Mouse (Mus musculus) mesoderm, embryonic 11.5 days (tissue): Measurements from ENCODE around the gene Slc8a2.
A peak's percentile ranks its signal among the peaks of the same experiment; 100 is the strongest.

Experiments
- DNase-seq: peaks from one replicate; pipeline ENCODE4 v3.0.0-alpha.2; 2012; ENCODE audit warnings: low read depth, low spot score

Slc8a2 gene

GRCm38 (mm10) chr7:16162036-16162435, 32.4 kb downstream of the Slc8a2 start:
- no peak for DNase-seq

GRCm38 (mm10) chr7:16172141-16172581, 42.5 kb downstream of the Slc8a2 start:
- peak; percentile 87 for DNase-seq

- peak; percentile 27 for DNase-seq
These were observed 43.0 kb downstream of the Slc8a2 start for GRCm38 (mm10) chr7:16172586-16173140.

GRCm38 (mm10) chr7:16173146-16173545, 43.5 kb downstream of the Slc8a2 start:
- DNase-seq, result peak; percentile 61

GRCm38 (mm10) chr7:16174597-16175541, 45.2 kb downstream of the Slc8a2 start, which contains the start of gene Meis3:
Meis3 (plus strand) TSS chr7:16175090.
- peak; percentile 85 for DNase-seq

GRCm38 (mm10) chr7:16175542-16175931, 45.9 kb downstream of the Slc8a2 start:
- DNase-seq, result peak; percentile 17

GRCm38 (mm10) chr7:16178114-16178513, 48.5 kb downstream of the Slc8a2 start:
- DNase-seq, result no peak

GRCm38 (mm10) chr7:16183663-16184062, 54.0 kb downstream of the Slc8a2 start:
- DNase-seq, result peak; percentile 69

GRCm38 (mm10) chr7:16187494-16187893, 57.9 kb downstream of the Slc8a2 start:
- no peak for DNase-seq

GRCm38 (mm10) chr7:16192315-16192714, 62.7 kb downstream of the Slc8a2 start:
- DNase-seq, result peak; percentile 78

- no peak for DNase-seq
These were observed 64.1 kb downstream of the Slc8a2 start for GRCm38 (mm10) chr7:16193702-16194101.

- no peak for DNase-seq
These were observed 67.0 kb downstream of the Slc8a2 start for GRCm38 (mm10) chr7:16196616-16197015.

- DNase-seq, result no peak
These were observed 67.5 kb downstream of the Slc8a2 start for GRCm38 (mm10) chr7:16197166-16197565.

- DNase-seq, result no peak
These were observed 68.9 kb downstream of the Slc8a2 start for GRCm38 (mm10) chr7:16198540-16198939.

- no peak for DNase-seq
These were observed 71.5 kb downstream of the Slc8a2 start for GRCm38 (mm10) chr7:16201136-16201535.

GRCm38 (mm10) chr7:16202756-16203504, 73.3 kb downstream of the Slc8a2 start:
- DNase-seq, result no peak

- no peak for DNase-seq
These were observed 73.9 kb downstream of the Slc8a2 start for GRCm38 (mm10) chr7:16203505-16203903.

GRCm38 (mm10) chr7:16204791-16205190, 75.2 kb downstream of the Slc8a2 start:
- DNase-seq, result no peak

GRCm38 (mm10) chr7:16207076-16207475, 77.5 kb downstream of the Slc8a2 start:
- DNase-seq, result no peak

GRCm38 (mm10) chr7:16207496-16207895, 77.9 kb downstream of the Slc8a2 start:
- no peak for DNase-seq

- DNase-seq, result no peak
These were observed 79.4 kb downstream of the Slc8a2 start for GRCm38 (mm10) chr7:16208781-16209665.
